Mouse (Mus musculus) thymus, adult 2 months (tissue): ENCODE data around the gene Prkn.

Source experiments
- CTCF ChIP-seq: fragments of 200-500 bp; IDR thresholded peaks from 2 replicates; pipeline ENCODE4 v1.5.1; 2012; ENCODE audit warnings: mild to moderate bottlenecking, control low read depth, low read length, moderate library complexity, borderline replicate concordance; ENCODE audit not compliant: control insufficient read depth, poor library complexity, insufficient read depth; ENCODE audit errors: extremely low read depth
- POLR2A ChIP-seq: fragments of 200-500 bp; IDR thresholded peaks from 2 replicates; pipeline ENCODE4 v1.6.1; 2012; ENCODE audit warnings: mild to moderate bottlenecking, low read length, control low read depth, moderate library complexity; ENCODE audit not compliant: control insufficient read depth, poor library complexity, insufficient read depth; ENCODE audit errors: extremely low read depth

GRCm38 (mm10) chr17:12040546-12040945, 1200.4 kb downstream of the Prkn start:
- TF ChIP-seq POLR2A (no peak), CTCF (no peak)
